Mouse (Mus musculus): Measurements from ENCODE around the gene Bok. TPM values are rescaled to one million over a fixed set of nuclear protein-coding genes. Genes with fewer than 3 reads are reported as not detected.

Bok gene
- total RNA-seq, 2 experiments from 2014 or later = 23.6 to 27.5 TPM

GRCm38 (mm10) chr1:93686961-93687320 lies 1.5 kb downstream of the Bok start:
- intact Hi-C loops (cut with DNase I) = loop anchor here (2.0 kb wide), 1 partner anchor 52 kb away; no protein-coding TSS in a partner anchor
- DNase-seq (ENCODE audit: low spot score in 2 of 2) = no peak

DNA sequence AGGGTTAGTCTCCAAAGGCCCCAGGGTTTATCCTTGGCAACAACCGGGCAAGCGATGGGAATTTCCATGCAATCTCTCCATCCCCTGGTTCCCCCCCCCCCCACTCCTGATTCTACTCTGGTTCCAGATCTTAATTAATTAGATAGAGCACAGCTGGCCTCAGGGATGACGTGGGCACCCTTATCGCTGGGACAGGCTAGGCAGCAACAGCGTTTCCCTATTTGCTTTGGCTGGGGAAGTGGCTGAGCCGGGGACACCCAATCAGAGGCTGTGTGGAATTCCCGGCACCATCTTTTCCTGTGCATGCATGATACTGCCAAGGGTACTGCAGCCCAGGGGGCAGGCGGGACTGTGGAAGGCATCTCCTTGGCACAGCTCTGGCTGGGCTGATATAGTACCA lies 2.7 kb downstream of the Bok start:
- intact Hi-C loops (cut with DNase I) = no loop called here
- no peak for DNase-seq (ENCODE audit: low spot score in 2 of 2)

DNA sequence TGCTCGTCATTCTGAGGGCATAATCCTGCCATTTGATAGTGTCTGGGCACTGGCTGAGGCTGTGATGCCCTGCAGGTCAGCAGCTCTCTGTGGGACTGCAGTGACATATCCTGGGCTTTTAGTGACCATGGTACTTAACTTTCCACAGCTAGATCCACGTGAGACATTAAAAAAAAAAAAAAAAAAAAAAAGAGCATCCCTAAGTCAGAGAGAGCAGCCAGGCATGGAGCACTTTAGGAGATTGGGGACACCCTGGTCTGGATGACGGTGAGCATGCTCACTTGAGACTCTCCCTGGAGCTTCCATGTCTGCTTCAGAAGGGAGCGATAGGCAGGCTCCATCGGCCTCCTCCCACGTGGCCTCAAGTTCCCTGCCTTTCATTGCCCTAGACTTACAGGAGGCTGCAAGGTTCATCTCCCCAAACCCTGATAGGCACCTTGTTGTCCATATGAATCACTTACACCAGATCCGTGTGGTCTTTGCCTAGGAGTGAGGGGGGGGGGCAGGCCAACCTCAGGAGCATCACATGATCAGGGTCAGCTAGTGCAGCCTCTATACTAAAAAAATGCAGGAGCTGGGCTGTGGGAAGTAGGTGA lies 4.5 kb downstream of the Bok start:
- DNase-seq (ENCODE audit: low spot score in 2 of 2) = no peak
- intact Hi-C loops (cut with DNase I) = no loop called here

DNA sequence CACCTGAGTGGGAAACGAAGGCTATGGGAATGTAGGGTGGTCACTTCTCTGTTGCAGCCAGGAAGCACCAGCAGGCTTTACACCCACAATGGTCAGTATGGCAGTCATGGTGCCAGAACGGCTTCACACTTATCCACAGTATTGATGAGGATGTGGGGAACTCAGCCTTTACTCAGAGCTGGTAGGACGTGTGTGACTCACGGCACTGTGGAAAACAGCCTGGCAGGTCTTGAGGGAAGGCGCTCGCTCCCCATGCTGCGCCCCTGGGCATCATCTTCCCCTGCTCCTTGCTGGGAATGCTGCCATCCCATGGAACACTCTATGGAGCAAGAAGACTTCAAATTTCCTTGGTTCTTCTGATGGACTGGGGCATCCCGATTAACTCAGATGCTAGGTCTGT lies 5.6 kb downstream of the Bok start:
- intact Hi-C loops (cut with DNase I) = no loop called here
- peak in 1 of 2 experiments; percentile 40 for DNase-seq (ENCODE audit: low spot score in 2 of 2)

DNA sequence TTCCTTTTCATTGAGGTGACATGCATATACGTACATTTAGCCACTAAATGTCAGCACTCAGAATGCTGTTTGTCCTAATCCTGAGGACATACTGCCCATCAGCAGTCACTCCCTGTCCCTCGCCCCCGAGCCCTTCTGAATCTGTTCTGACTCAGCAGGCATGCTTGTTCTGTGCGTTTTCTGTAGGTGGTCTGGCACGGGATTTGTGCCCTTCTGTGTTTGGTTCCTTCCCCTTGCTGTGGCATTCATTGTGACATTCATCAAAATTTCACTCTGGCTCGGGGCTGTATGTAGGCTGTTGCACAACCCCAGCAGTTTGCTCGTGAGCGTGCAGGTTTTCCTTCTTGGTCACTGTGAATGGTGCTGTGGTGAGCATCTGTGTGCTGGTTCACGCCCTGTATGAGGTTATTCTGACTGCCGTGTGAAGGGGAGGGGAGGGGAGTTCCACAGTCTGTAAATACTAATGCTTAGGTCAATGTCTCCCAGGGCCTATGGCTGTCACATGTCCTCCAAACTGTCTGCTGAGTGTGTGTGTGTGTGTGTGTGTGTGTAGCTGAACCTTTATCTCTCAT lies 6.4 kb downstream of the Bok start:
- peak; percentile 18 to 61 for DNase-seq (ENCODE audit: low spot score in 2 of 2)

DNA sequence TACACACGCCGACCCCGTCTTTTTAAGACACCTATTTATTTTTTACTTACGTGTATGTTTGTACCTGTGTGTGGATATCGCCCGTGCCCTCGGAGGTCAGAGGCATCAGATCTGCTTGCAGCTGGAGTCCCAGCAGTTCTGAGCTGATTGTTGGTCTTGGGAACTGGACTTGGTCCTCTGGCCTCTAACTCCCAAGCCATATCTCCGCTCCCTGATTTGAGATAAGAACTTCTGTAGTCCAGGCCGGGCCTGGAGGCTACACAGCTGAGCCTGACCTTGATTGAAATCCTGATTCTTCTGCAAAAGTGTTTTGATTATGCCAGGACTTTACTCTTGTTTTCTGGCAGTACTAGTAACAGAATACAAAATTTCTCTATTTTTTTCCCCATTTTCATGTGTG lies 7.3 kb downstream of the Bok start:
- no peak for DNase-seq (ENCODE audit: low spot score in 2 of 2)
- intact Hi-C loops (cut with DNase I) = no loop called here

More for the DNA sequence above, 6.4 kb downstream of the Bok start:
- intact Hi-C loops (cut with DNase I) = no loop called here

DNA sequence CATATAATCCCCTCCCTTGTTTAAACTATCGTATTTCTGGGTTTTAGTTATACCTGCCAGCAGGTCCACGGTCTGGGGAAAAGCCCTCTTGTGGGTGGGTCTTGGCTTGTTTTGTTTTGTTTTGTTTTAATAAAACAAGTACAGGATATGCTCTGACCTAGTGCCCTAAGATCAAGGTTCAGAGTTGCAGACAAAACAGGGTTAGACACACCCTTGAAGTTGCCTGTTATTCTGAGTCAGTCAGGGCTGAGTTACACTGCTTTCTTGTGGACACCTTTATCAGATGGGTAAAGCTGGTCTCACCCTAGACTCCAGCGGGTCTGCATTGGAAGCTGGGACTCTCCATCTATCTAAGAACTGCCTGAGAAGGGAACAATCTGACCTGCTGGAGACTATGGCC lies 8.0 kb downstream of the Bok start:
- intact Hi-C loops (cut with DNase I) = no loop called here
- no peak for DNase-seq (ENCODE audit: low spot score in 2 of 2)

GRCm38 (mm10) chr1:93693943-93694342 lies 8.5 kb downstream of the Bok start:
- no peak for DNase-seq (ENCODE audit: low spot score in 2 of 2)
- intact Hi-C loops (cut with DNase I) = no loop called here

GRCm38 (mm10) chr1:93694966-93695365 lies 9.5 kb downstream of the Bok start:
- DNase-seq (ENCODE audit: low spot score in 2 of 2) = no peak
- intact Hi-C loops (cut with DNase I) = no loop called here

- DNase-seq (ENCODE audit: low spot score in 2 of 2) = no peak
- intact Hi-C loops (cut with DNase I) = no loop called here
Observed at GRCm38 (mm10) chr1:93697317-93697716, 11.9 kb downstream of the Bok start.

DNA sequence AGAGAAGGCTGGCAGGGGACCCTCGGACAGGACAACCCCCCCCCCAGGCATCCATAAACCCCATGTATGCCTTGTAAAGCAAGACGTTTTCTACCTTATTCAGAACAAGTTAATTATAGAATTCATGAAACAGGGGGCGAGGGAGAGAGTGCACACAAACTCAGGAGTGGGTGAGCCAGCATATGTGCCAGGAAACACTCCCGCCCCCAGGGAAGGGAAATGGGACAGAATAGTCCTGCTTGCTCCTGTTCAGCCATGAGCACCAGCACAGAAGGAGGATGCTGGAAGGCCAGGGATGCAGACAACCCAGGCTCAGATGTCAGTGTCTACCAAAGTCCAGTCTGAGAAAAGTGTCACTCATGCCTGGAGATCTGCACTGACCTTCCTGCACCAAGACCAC lies 13.7 kb downstream of the Bok start:
- intact Hi-C loops (cut with DNase I) = no loop called here
- DNase-seq (ENCODE audit: low spot score in 2 of 2) = peak; percentile 62 to 94

- intact Hi-C loops (cut with DNase I) = no loop called here
Observed at GRCm38 (mm10) chr1:93702106-93702505, 16.6 kb downstream of the Bok start.

GRCm38 (mm10) chr1:93703472-93704048 lies 18.1 kb downstream of the Bok start:
- intact Hi-C loops (cut with DNase I) = no loop called here

More at GRCm38 (mm10) chr1:93702106-93702505, 16.6 kb downstream of the Bok start:
- DNase-seq (ENCODE audit: low spot score in 2 of 2) = no peak

DNA sequence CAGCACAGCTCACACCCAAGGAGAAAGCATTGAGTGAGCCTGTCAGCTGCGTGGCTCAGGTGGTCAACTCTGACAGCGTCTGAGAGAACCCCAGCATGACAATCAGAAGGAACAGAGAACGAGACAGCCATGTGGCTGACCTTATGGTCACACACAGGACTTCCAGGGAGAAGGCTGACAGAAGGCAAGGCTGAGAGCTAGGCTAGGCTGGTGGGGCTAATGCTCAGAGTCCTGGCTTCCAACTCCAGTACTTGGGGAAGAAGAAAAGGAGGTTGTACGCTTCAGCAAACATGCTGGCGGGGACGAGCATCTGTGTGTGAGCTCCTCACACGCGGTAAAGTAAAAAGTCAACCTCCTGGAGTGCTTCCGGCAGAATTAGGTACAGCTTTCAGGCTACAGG lies 18.9 kb downstream of the Bok start:
- DNase-seq (ENCODE audit: low spot score in 2 of 2) = no peak
- intact Hi-C loops (cut with DNase I) = no loop called here

More at GRCm38 (mm10) chr1:93703472-93704048, 18.1 kb downstream of the Bok start:
- no peak for DNase-seq (ENCODE audit: low spot score in 2 of 2)

DNA sequence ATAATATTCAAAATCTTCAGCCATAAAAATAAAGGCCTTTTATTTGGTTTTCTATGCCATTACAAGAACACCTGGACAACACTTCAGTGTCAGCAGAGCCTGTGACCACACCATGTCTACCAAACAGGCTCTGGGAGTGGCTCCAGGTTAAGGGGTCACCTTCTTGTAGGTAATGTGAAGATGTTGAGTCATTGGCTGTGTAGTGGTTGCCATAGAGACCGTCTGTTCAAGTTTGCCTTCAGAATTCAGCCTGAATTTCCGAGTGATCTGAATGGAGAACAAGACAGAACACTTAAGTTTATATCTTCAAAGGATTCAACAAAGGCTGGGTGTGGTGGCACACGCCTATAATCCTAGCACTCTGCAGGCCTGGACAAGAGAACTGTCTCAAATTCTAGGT lies 19.9 kb downstream of the Bok start:
- DNase-seq (ENCODE audit: low spot score in 2 of 2) = no peak
- intact Hi-C loops (cut with DNase I) = no loop called here

DNA sequence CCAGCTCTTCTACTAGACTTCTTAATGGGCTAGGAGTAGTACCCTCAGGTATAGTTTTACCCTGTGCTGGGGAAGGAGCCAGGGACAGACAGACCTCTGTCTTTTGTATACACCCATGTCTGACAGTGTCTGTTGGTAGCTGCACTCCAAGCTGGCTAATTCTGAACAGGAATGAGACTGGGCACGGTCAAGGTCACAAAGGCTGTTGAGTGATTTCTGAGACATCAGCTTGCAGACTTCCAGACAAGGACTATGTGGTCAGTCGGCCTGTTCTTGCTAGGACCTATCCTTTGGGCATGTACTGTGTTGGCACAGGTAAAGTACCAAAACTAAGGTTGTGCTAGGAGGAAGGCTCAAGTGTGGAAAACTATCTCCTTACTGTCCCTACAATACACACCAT lies 30.7 kb downstream of the Bok start:
- intact Hi-C loops (cut with DNase I) = no loop called here
- no peak for DNase-seq (ENCODE audit: low spot score in 2 of 2)

GRCm38 (mm10) chr1:93721557-93721956 lies 36.1 kb downstream of the Bok start:
- intact Hi-C loops (cut with DNase I) = loop anchor here (10.0 kb wide), 1 partner anchor 207 kb away; the partner anchor contains the start of gene Farp2
- DNase-seq (ENCODE audit: low spot score in 2 of 2) = no peak

DNA sequence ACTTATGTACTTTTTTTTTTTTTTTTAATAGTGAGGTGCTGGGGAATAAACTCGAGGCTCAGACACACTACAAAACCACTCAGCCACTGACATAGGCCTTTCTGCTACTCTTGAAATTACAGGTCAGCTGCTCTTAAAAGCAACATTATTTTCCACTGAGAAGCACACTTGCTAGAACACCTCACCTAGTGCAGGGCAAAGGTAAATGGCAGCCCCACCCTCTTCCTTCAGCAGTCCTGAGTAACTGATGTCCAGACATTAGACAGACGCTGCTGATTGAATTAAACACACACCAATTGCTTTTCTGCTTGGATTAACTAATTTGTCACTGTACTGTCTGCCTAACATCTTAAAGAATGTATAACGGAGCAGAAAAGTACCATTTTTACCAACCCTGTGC lies 39.2 kb downstream of the Bok start:
- no peak for DNase-seq (ENCODE audit: low spot score in 2 of 2)
- intact Hi-C loops (cut with DNase I) = loop anchor here (10.0 kb wide), 1 partner anchor 210 kb away; the partner anchor contains the start of gene Farp2

- intact Hi-C loops (cut with DNase I) = loop anchor here (2.0 to 10.0 kb wide), 3 partner anchors 57 to 211 kb away; partner anchors contain the start of gene Farp2
- no peak for DNase-seq (ENCODE audit: low spot score in 2 of 2)
Observed at GRCm38 (mm10) chr1:93725665-93726064, 40.2 kb downstream of the Bok start.

DNA sequence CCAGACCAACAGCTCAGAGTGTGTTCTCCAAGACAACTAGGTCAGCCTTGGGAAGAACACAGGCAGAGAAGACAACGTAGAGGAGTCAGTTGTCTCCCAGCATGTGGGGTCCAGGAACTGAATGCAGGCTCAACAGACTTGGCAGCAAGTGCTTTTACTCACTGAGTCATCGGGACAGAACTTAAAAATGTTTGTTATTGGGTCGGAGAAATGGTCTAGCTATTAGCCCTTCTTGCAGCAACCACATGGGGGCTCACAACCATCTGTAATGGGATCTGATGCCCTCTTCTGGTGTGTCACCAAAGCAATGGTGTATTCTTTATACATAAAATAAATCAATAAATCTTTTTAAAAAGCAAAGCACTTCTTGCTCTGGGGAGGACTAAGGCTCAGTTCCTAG lies 40.7 kb downstream of the Bok start:
- intact Hi-C loops (cut with DNase I) = loop anchor here (2.0 to 10.0 kb wide), 3 partner anchors 57 to 211 kb away; partner anchors contain the start of gene Farp2
- DNase-seq (ENCODE audit: low spot score in 2 of 2) = no peak

GRCm38 (mm10) chr1:93726974-93727373 lies 41.5 kb downstream of the Bok start:
- DNase-seq (ENCODE audit: low spot score in 2 of 2) = peak; percentile 23 to 41
- intact Hi-C loops (cut with DNase I) = loop anchor here (2.0 to 10.0 kb wide), 3 partner anchors 58 to 212 kb away; partner anchors contain the start of gene Farp2
